Mouse (Mus musculus): ENCODE measurements around the gene Mtss1l.

Mtss1l gene

GRCm38 (mm10) chr8:110749500-110750170, 28.4 kb downstream of the Mtss1l start:
- CTCF ChIA-PET, result interaction anchor here (0.5 to 1.8 kb wide), 53 partner anchors 10 to 682 kb away, joined by 3 to 10 read pairs (median 4); partner anchors contain the start of genes Il34 (in 3 of the 4), Clec18a (in 1 of the 4), Cog4 (in 1 of the 4) and Exosc6 (in 1 of the 4)
- POLR2A ChIA-PET, result interaction anchor here (0.5 to 2.3 kb wide), 19 partner anchors 11 to 550 kb away, joined by 3 to 10 read pairs (median 4); partner anchors contain the start of genes Il34 (in 2 of the 4), Cog4 (in 1 of the 4), Ddx19a (in 1 of the 4) and Rfwd3 (in 1 of the 4)

DNA sequence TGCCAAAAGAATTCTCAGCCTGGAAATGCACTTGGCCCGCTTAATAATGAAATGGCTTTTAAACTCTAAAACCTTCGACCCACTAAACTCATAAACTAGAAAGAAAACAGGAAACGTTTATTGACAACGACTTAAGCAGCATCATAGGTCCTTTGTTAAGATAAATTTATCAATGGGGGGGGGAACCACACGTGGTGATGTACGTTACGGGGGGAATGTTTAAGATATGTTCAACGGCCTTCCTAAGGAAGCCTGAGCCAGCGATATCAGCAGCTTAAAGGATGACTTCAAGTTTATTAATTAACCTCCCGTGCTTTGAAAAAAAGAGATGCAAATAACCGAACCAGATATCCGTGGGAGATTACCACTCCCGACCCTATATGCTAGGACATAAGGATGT, 29.0 kb downstream of the Mtss1l start:
- CTCF ChIA-PET, result interaction anchor here (0.6 to 1.8 kb wide), 44 partner anchors 9 to 600 kb away, joined by 3 to 10 read pairs (median 4); partner anchors contain the start of genes Il34 (in 3 of the 4), Cog4 (in 1 of the 4) and Sf3b3 (in 1 of the 4)
- POLR2A ChIA-PET, result interaction anchor here (0.6 to 2.3 kb wide), 17 partner anchors 10 to 343 kb away, joined by 3 to 10 read pairs (median 4); partner anchors contain the start of genes Il34 (in 2 of the 4), Cog4 (in 1 of the 4), Ddx19a (in 1 of the 4) and Sf3b3 (in 1 of the 4)

DNA sequence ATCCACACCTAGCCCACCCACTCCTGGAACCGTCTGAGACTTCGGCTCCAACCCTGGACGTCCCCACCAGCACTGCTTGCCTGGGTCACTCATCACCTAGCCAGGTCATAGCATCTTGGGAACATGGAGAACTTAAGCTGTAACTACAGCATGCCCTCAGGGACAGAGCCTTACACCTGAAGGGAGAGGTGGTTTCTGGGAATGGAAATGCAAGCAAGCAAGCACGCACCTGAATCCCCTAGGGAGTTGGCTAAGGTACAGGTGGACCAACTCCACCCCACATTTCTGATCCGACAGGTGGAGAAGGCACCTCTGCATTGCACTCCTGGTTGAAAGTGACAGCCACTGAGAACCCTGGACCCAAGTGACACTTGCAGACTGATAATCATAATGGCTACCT, 30.2 kb downstream of the Mtss1l start:
- ChIA-PET POLR2A (interaction anchor here in 1 of 4 experiments (1.3 to 2.2 kb wide), 2 partner anchors 9 to 100 kb away, joined by 3 to 14 read pairs; no protein-coding TSS in a partner anchor), CTCF (interaction anchor here in 1 of 4 experiments (1.3 kb wide), 1 partner anchor 16 kb away, joined by 4 read pairs; no protein-coding TSS in a partner anchor)

GRCm38 (mm10) chr8:110754713-110755112, 33.4 kb downstream of the Mtss1l start:
- POLR2A ChIA-PET, result interaction anchor here in 3 of 4 experiments (0.6 to 5.1 kb wide), 42 partner anchors 9 to 1470 kb away, joined by 3 to 53 read pairs (median 4); partner anchors contain the start of genes Cog4 (in 2 of the 3), Exosc6 (in 2 of the 3), Sf3b3 (in 2 of the 3) and Aars (in 1 of the 3)
- CTCF ChIA-PET, result interaction anchor here (0.5 to 2.4 kb wide), 10 partner anchors 8 to 511 kb away, joined by 3 to 7 read pairs (median 3); partner anchors contain the start of gene Il34 (in 1 of the 4)

GRCm38 (mm10) chr8:110755511-110756170, 34.4 kb downstream of the Mtss1l start:
- CTCF ChIA-PET, result interaction anchor here (0.5 to 2.4 kb wide), 13 partner anchors 11 to 1166 kb away, joined by 3 to 8 read pairs (median 5); partner anchors contain the start of gene Il34 (in 1 of the 4)
- POLR2A ChIA-PET, result interaction anchor here (0.6 to 5.1 kb wide), 61 partner anchors 9 to 544 kb away, joined by 3 to 53 read pairs (median 4); partner anchors contain the start of genes Aars (in 2 of the 4), Cog4 (in 2 of the 4), Exosc6 (in 2 of the 4) and Il34 (in 2 of the 4)

GRCm38 (mm10) chr8:110756196-110756595, 34.9 kb downstream of the Mtss1l start:
- CTCF ChIA-PET, result interaction anchor here (0.5 to 2.4 kb wide), 12 partner anchors 11 to 1166 kb away, joined by 3 to 8 read pairs (median 4); no protein-coding TSS in a partner anchor
- POLR2A ChIA-PET, result interaction anchor here (0.6 to 5.1 kb wide), 53 partner anchors 9 to 544 kb away, joined by 3 to 53 read pairs (median 4); partner anchors contain the start of genes Aars (in 2 of the 4), Cog4 (in 2 of the 4), Exosc6 (in 2 of the 4) and Il34 (in 2 of the 4)

GRCm38 (mm10) chr8:110760280-110760940, 39.1 kb downstream of the Mtss1l start:
- ChIA-PET CTCF (interaction anchor here in 3 of 4 experiments (0.5 to 2.6 kb wide), 8 partner anchors 11 to 999 kb away, joined by 3 to 10 read pairs (median 5); partner anchors contain the start of gene Rfwd3 (in 1 of the 3)), POLR2A (interaction anchor here (0.6 to 3.9 kb wide), 46 partner anchors 9 to 539 kb away, joined by 3 to 26 read pairs (median 4); partner anchors contain the start of genes Cog4 (in 3 of the 4), Sf3b3 (in 3 of the 4), Aars (in 2 of the 4) and Il34 (in 2 of the 4))

- ChIA-PET POLR2A (interaction anchor here (0.6 to 3.9 kb wide), 40 partner anchors 9 to 531 kb away, joined by 3 to 26 read pairs (median 4); partner anchors contain the start of genes Cog4 (in 3 of the 4), Sf3b3 (in 3 of the 4), Aars (in 2 of the 4) and Il34 (in 1 of the 4)), CTCF (interaction anchor here in 3 of 4 experiments (0.7 to 2.6 kb wide), 7 partner anchors 10 to 34 kb away, joined by 3 to 10 read pairs (median 4); no protein-coding TSS in a partner anchor)
These were observed 39.9 kb downstream of the Mtss1l start for GRCm38 (mm10) chr8:110761185-110761584.

DNA sequence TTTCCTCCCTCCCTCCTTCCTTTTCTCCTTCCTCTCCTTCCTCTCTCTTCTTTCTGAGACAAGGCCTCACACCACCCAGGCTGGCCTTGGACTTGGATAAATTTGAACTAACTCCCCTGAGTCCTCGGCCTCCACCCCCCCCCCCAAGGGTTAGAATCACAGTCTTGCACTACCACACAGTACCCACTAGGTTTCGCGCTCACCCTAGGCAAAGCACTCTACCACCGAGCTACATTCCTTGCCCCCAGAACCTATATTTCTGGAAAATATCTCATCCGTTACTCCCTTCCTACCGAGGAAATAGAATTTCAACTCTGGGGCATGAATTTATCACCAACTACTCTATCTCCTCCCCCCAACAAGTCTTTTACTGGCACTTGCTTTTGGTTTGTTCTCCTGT, 40.7 kb downstream of the Mtss1l start:
- ChIA-PET CTCF (interaction anchor here in 3 of 4 experiments (0.6 to 2.6 kb wide), 16 partner anchors 8 to 1216 kb away, joined by 3 to 11 read pairs (median 4); no protein-coding TSS in a partner anchor), POLR2A (interaction anchor here in 3 of 4 experiments (0.6 to 3.9 kb wide), 21 partner anchors 10 to 1351 kb away, joined by 3 to 26 read pairs (median 6); partner anchors contain the start of genes Cog4 (in 3 of the 3), Sf3b3 (in 3 of the 3), Aars (in 1 of the 3) and Rfwd3 (in 1 of the 3))

DNA sequence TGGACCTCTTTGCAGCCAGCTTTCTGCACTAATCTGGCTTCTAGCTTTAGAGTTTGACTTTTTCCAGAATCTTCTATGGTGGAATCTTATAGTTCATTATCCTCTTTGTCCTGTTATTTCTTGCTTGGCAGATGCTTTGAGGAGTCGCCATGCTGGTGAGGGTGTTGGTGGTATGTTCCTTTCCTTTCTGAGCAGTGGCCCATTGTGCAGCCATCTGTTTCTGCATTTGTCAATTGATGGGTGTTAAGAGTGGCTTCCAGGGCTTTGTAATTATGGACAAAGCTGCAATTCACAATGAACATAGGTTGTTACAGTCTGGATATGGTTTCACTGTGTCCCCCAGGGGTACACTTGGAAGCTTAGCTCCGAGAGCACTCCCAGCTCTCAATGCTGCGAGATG, 43.4 kb downstream of the Mtss1l start:
- CTCF ChIA-PET, result interaction anchor here in 1 of 4 experiments (0.6 kb wide), 1 partner anchor 394 kb away, joined by 4 read pairs; no protein-coding TSS in a partner anchor

GRCm38 (mm10) chr8:110767261-110767660, 46.0 kb downstream of the Mtss1l start:
- POLR2A ChIA-PET, result interaction anchor here in 3 of 4 experiments (0.5 to 6.0 kb wide), 18 partner anchors 11 to 343 kb away, joined by 3 to 59 read pairs (median 4); partner anchors contain the start of genes Aars (in 1 of the 3), Il34 (in 1 of the 3) and Sf3b3 (in 1 of the 3)
- CTCF ChIA-PET, result interaction anchor here (0.6 to 2.2 kb wide), 9 partner anchors 9 to 63 kb away, joined by 3 to 7 read pairs (median 4); no protein-coding TSS in a partner anchor

More for the DNA sequence above, 43.4 kb downstream of the Mtss1l start:
- POLR2A ChIA-PET, result interaction anchor here in 2 of 4 experiments (0.8 to 6.0 kb wide), 6 partner anchors 9 to 82 kb away, joined by 3 to 59 read pairs (median 6); partner anchors contain the start of genes Il34 (in 1 of the 2) and Sf3b3 (in 1 of the 2)

DNA sequence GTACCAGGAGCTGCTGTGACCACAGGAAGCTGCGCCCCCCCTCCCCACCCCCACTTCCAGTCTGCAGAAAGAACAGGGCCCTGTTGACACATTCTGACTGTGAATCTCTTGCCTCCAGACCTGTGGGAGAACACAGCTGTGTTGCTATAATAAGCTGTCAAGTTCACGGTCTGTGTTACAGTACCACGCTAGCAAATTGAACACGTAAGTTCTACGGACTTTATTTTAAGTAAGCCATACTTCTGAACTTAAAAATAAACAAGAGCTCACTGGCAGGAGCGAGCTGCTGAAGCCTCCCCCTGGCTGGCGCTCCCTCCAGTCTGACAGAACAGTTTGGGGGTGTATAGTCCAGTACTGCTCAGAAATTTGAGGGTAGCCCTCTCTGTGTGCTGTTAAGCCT, 51.2 kb downstream of the Mtss1l start:
- CTCF ChIA-PET, result interaction anchor here in 3 of 4 experiments (0.6 to 1.3 kb wide), 6 partner anchors 17 to 811 kb away, joined by 3 to 4 read pairs (median 3); partner anchors contain the start of gene Marveld3 (in 1 of the 3)
- POLR2A ChIA-PET, result interaction anchor here in 2 of 4 experiments (0.5 to 2.1 kb wide), 13 partner anchors 9 to 326 kb away, joined by 3 to 8 read pairs (median 3); no protein-coding TSS in a partner anchor

DNA sequence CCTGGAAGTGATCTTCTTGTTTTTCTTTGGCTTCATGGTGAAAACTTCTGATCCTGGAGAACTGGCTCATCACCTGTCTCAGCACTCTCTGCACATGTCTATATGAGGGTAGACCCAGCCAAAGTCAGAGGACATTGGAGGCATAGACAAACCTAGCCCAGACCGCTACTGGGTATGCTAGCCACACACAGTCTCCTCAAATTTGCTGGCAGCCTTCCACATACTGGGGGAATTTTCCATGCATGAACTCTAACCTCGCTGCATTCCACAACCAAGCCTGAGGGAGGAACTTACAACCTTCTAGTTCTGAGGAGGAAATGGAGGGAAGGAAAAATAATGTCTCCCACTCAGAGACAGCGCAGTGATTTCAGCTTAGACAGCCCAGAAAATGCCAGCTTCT, 52.8 kb downstream of the Mtss1l start:
- POLR2A ChIA-PET, result interaction anchor here in 2 of 4 experiments (1.0 to 1.2 kb wide), 3 partner anchors 24 to 118 kb away, joined by 3 to 4 read pairs (median 3); no protein-coding TSS in a partner anchor
- CTCF ChIA-PET, result interaction anchor here in 2 of 4 experiments (1.0 to 1.2 kb wide), 2 partner anchors 13 to 316 kb away, joined by 3 to 4 read pairs; no protein-coding TSS in a partner anchor

GRCm38 (mm10) chr8:110774725-110775124, 53.4 kb downstream of the Mtss1l start:
- CTCF ChIA-PET, result interaction anchor here in 2 of 4 experiments (1.0 to 2.6 kb wide), 4 partner anchors 14 to 316 kb away, joined by 3 to 10 read pairs (median 4); no protein-coding TSS in a partner anchor
- POLR2A ChIA-PET, result interaction anchor here in 2 of 4 experiments (1.0 to 9.4 kb wide), 6 partner anchors 8 to 117 kb away, joined by 3 to 59 read pairs (median 4); no protein-coding TSS in a partner anchor

DNA sequence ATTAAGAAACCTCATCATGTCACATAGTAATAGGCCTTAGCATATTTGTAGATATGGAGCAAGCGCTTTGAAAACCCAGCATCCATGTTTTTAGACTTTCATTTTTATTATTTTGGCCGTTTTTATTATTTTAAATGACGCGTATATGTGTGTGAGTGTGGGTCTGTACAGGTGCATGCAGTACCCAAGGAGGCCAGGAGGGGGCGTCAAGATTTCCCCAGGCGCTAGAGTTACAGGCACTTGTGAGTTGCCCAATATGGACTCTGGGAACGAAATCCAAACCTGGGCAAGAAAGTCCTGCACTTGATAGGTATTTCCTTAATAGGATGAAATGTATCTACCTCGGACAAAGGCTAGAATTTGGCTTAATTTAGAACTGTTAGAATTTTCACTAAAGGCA, 54.0 kb downstream of the Mtss1l start:
- ChIA-PET CTCF (interaction anchor here in 2 of 4 experiments (0.8 to 2.6 kb wide), 5 partner anchors 18 to 315 kb away, joined by 3 to 10 read pairs (median 3); no protein-coding TSS in a partner anchor), POLR2A (interaction anchor here in 1 of 4 experiments (0.8 to 9.4 kb wide), 6 partner anchors 9 to 58 kb away, joined by 3 to 59 read pairs (median 4); no protein-coding TSS in a partner anchor)

GRCm38 (mm10) chr8:110775721-110776120, 54.4 kb downstream of the Mtss1l start:
- CTCF ChIA-PET, result interaction anchor here (0.6 to 2.6 kb wide), 9 partner anchors 19 to 662 kb away, joined by 3 to 10 read pairs (median 4); no protein-coding TSS in a partner anchor
- POLR2A ChIA-PET, result interaction anchor here in 3 of 4 experiments (0.6 to 9.4 kb wide), 9 partner anchors 9 to 261 kb away, joined by 3 to 59 read pairs (median 4); partner anchors contain the start of gene Sf3b3 (in 1 of the 3)
